Mouse (Mus musculus): ENCODE data around the gene Alyref.
A peak's percentile ranks its signal among the peaks of the same experiment; 100 is the strongest.
"Not testable (repeated sequence)": the region's sequence is repeated elsewhere in the genome, so short reads cannot be mapped to it uniquely, and the experiment has no call there.

Alyref gene

DNA sequence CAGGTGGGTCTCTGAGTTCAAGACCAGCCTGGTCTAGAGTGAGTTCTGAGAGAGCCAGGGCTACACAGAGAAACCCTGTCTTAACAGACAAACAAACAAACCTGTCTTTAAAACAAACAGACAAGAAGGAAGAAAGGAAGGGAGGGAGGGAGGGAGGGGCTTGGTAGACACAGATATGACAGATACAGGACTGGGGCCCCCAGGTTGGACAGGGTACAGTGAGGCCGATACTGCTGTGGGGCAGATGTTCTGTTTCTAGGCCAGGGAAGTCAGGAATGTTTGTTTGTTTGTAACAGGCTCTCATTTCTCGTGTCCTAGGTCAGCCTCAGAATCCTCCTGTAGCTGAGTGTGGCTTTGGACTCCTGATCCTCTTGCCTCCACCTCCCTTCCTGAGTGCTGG lies 5.4 kb upstream of the Alyref start:
- DNase-seq (ENCODE audit: low read depth), result no peak

DNA sequence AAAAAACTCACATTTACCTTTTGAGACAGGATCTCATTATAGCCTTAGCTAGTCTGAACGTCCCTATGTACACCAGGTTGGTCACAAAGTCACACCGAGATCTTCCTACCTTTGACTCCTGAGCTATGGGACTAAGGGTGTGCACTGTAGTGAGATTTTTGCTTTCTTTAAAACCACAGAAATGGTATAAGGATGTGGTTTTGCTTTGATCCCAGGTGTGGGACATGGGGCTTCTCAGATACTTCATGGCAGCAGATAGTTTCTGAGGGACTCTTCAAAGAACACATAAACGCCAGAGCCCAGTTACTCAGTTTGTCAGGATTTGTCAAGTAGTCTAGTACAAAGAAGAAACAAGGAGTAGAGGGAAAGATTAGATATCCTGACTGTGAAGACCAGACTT lies 2.6 kb upstream of the Alyref start:
- DNase-seq (ENCODE audit: low read depth), result no peak

GRCm38 (mm10) chr11:120598990-120599549 lies 905 bp upstream of the Alyref start:
- DNase-seq (ENCODE audit: low read depth), result no peak

- DNase-seq (ENCODE audit: low read depth), result peak; percentile 34
Measured at GRCm38 (mm10) chr11:120597240-120598235, 627 bp downstream of the Alyref start.

DNA sequence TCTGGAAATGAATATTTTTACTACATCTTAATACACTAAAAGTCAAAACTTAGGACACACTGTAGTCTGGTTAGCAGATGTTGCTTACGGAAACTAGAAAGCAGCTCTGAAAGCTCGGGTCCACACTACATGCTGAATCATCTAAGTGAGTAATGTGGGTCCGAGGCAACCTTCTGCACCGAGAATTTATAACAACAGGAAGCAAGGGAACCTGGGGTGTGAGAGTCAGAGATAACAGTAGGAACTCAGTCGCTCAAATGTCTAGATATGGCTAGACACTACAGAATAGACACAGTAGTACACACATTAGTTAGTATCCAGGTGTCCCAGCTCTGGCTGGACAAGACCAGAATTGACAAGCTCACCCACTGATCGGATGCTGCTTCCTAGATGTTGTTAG lies 9.6 kb downstream of the Alyref start:
- no peak for DNase-seq (ENCODE audit: low read depth)

GRCm38 (mm10) chr11:120583937-120584336 lies 14.2 kb downstream of the Alyref start:
- DNase-seq (ENCODE audit: low read depth), result no peak

GRCm38 (mm10) chr11:120582982-120583293 lies 15.2 kb downstream of the Alyref start:
- DNase-seq (ENCODE audit: low read depth), result not testable (repeated sequence)

DNA sequence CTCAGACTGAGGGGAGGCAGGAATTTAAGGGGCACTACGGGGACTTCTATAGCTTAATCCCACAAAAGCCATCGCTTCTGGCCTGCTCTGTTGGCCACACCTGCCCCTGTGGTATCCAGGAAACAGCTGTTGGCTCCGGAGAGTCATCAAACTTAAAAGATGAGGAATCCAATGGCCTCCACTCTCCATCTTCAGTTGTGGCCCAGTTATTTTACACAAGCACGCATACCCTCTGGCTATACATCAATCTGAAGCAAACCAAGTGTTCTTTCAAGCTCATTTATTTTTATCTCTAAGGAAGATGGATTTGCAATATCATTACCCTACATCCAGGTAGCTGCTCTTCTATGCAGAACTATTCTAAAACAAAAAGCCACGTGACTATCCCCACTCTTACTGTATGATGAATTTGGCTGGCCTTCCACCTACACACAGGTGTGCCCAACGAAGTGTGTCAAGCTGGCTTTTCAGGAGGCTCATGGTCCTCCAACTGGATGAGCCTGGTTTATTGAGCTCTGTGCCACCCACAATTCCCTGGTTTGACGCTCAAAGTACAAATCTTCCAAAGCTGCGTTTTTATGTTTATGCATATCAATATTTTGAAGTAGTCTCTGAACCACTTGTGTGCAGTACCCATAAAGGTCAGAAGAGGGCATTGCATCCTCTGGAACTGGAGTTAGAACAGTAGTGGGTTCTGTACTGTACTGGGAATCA lies 15.7 kb downstream of the Alyref start:
- DNase-seq (ENCODE audit: low read depth), result peak; percentile 57

GRCm38 (mm10) chr11:120581490-120582267 lies 16.5 kb downstream of the Alyref start, which contains the start of gene Arhgdia:
Gene Arhgdia, minus strand, starts transcription at chr11:120581624.
- peak; percentile 93 for DNase-seq (ENCODE audit: low read depth)

DNA sequence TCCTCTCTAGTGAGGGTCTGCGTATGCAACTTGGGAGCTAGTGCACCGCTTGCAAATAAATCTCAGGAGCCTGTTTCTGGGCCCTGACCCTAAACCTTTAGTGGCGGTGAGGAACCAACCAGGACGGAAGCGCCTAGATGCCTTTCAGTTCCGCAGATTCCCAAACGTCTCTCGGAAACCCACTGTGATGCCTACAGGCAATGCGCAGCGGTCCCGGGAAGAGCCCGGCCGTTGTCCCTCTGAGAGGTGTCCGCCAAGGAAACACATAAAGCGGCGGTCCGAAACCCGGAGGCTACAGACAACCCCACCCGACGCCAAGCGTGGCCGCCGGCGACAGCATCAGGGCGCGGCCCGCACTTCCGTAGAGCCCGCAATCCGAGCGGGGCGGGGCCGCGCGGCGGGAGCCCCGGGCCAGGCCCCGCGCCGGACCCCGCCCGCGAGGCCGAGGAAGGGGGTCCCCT lies 17.3 kb downstream of the Alyref start:
- DNase-seq (ENCODE audit: low read depth), result peak; percentile 58

DNA sequence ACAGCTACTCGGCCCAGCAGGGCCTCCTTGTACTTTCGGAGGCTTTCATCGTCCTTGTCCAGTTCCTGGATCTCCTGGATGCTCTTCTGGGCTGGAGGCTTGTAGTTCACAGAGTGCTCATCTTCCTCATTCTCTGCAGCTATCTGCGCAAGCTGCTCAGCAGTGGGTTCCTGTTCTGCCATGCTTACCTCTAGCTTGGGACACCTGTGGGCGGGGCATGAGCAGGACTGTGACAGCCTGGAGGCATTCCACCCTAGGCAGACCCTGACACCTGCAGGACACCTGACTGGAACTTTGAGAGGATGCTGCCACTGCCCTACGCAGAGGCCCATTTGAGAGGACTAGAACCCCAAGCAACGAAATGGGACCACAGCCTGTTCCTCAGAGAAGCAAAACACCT lies 18.0 kb downstream of the Alyref start:
- DNase-seq (ENCODE audit: low read depth), result no peak

DNA sequence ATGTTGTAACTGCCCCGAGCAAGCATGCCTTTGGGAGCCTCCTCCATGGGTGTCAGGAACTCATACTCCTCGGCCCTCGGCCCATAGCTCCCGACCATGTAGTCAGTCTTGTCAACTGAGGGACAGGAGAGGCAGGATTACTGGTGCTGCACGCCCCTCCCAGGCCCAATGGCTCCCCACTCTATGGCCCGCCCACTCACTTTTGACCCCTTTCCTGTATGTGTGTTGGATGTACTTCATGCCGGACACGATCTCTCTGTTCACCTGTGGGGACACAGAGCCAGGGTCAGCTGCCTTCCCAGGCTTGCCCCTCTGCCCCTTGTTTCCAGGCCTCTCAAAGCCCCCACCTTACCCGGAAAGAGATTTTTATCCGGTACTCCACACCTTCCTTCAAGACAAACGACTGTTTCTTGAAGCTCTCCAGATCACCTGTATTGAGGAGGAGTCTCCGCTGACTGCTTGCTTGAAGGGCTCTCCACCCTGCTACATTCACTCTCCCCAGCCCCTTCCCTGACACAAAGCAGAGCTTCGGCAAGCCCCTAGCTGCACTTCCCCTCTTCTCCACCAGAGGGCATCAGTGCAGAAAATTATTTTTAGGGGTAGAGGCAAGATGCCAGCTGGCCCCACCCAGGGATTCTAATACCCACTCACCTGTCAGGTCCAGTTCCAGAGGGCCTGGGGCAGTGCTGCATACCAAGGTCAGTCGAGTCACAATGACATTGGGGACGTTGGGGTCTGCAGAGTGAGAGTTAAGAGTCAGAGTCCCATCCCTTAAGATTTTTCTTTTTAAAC lies 18.7 kb downstream of the Alyref start:
- DNase-seq (ENCODE audit: low read depth), result peak; percentile 86

DNA sequence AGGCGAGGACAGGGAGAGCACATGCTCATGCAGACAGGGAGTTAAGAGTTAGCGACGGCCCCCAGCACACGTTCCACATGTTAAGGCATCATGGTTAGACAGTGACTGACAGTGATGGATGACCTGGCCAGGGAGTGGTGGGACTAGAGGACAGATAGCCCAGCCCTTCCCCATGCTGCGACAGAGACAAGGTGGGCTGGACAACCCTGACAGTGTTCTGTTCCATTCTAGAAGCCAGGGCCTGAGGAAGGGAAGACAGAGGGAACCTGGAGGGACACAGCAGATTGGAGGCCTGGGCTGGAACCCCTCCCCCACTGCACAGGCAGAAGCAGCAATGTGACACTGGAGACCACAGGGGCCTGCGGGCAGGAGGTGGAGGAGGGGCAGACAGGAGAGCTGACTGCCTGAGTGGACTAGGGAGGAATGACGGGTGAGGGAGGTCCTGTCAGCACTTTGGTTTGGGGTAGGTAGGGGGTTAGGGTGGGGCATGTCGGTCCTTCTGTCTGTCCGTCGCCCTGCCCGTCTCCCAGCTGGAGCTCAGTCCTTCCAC lies 19.4 kb downstream of the Alyref start:
- no peak for DNase-seq (ENCODE audit: low read depth)

- no peak for DNase-seq (ENCODE audit: low read depth)
Measured at GRCm38 (mm10) chr11:120578024-120578693, 20.0 kb downstream of the Alyref start.

GRCm38 (mm10) chr11:120577211-120578023 lies 20.7 kb downstream of the Alyref start:
- DNase-seq (ENCODE audit: low read depth), result peak; percentile 57

DNA sequence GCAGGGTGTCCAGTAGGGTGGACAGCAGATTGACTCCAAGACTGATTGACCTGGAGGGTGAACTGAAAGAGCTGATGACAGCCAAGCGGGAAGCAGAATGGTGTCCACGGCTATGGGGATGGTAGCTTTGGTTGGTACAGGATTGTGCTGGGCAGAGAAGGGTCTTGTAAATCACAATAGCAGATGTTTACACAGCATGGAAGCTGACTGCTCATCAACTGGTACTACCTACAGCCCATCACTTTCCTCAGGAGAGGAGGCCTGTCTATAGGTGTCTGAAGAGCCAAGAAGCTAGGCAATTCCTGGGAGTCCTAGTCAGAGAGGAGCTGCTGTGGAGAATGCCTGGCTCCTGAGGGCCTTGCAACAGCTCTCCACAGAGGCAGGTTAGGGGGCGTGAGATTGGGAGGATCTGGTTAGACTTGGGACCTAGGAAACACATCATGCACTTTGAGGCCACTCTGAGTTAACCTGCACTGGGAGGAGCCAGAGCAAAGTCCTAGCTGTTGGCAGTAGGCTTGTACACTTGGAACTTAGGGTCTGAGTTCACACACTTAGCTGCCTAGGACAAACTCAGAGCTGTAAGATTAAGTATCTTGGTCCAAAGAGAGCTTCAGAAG lies 21.7 kb downstream of the Alyref start:
- no peak for DNase-seq (ENCODE audit: low read depth)

- DNase-seq (ENCODE audit: low read depth), result no peak
Measured at GRCm38 (mm10) chr11:120575940-120576339, 22.2 kb downstream of the Alyref start.

GRCm38 (mm10) chr11:120575046-120575445 lies 23.1 kb downstream of the Alyref start:
- DNase-seq (ENCODE audit: low read depth), result no peak

DNA sequence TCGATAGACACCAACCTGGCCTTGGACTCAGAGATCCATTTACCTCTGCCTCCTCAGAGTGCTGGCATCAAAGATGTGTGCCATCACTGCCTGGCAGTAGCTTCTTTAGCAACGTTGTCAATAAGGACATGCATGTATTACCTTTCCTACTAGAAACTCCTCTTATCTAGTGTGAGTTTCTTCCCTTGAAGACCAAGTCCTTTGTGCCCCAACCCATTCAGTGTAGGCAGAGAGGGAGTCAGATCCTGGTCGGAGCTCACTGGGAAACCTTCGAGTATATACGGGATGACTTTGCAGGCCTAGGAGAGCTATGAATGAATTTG lies 23.9 kb downstream of the Alyref start:
- DNase-seq (ENCODE audit: low read depth), result no peak
